11 mouse cellular contexts compared by ENCODE assay signal in the genomic region with DNA sequence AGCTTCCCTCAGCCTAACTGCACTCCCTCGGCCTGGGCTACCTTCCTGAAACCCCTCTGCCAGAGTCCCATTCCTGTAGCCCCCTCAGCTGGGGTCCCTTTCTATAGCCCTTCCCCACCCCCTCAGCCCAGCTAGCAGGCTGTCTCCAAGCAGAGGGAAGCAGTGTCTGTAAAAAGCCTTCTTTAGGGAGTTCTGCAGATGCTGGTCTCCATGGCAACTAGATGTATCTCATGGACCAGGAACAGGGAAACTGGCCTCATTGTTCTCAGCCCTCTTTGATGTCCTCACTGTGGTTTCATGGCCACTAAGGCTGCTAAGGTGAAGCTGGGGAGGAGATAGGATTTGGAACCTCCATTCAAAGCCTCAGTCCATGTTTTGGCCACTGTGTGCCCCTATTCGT.
DNase-seq lines count a peak whose midpoint lies in the region; ATAC-seq lines count a peak whose summit lies in the region.
"Had no signal": no experiment of that assay in that cellular context is flagged by ENCODE, and none has a peak within 500 bp of the region (broad histone marks: within the 10 kb centered on the region; RNA-seq: fewer than 3 reads in every experiment).

No protein-coding gene starts in this region.

- no peak for DNase-seq in forebrain, embryonic 11.5 days (ENCODE audit: low spot score)
- peak; percentile 70 to 83 for DNase-seq in left cerebral cortex, postnatal 25 days (ENCODE audit: low spot score in 2 of 2)
- DNase-seq in right cerebral cortex, adult 18-20 months = peak; percentile 43
- no peak for DNase-seq in cerebellum, postnatal 10 days
- no peak for DNase-seq in gastrocnemius, adult 18-20 months (ENCODE audit: low spot score)
- DNase-seq: adrenal gland, postnatal 10 days; heart, postnatal 10 days; kidney, postnatal 25 days; thymus, postnatal 14 days had no signal

- intact Hi-C loops in left cerebral cortex, postnatal 25 days (cut with DNase I) = no loop called here

- WGBS in forebrain, embryonic 11.5 days = 44% methylated on average over 2 of the region's 2 CpGs

- peaks cover 5% of the 10 kb centered on the region; the same call in 1 of the 2 replicates for H3K4me1 ChIP-seq in forebrain, embryonic 11.5 days (replicated peaks; ENCODE audit: control insufficient read depth, insufficient read depth, low read length)

- H3K27me3 ChIP-seq in forebrain, embryonic 11.5 days (ENCODE audit: control insufficient read depth, insufficient read depth, low read length) = no peaks in the 10 kb centered on the region

- no peaks in the 10 kb centered on the region for H3K9me3 ChIP-seq in forebrain, embryonic 11.5 days (ENCODE audit: control insufficient read depth, low read length)

- H3K27ac ChIP-seq in forebrain, embryonic 11.5 days (ENCODE audit: low read depth, low read length) = no peak overlapping the region

- no peaks in the 10 kb centered on the region for H3K36me3 ChIP-seq in forebrain, embryonic 11.5 days (ENCODE audit: control insufficient read depth, insufficient read depth, low read length)

- no peak overlapping the region for H3K9ac ChIP-seq in forebrain, embryonic 11.5 days (ENCODE audit: low read length)

- H3K4me3 ChIP-seq in forebrain, embryonic 11.5 days (ENCODE audit: low read depth, low read length) = no peak overlapping the region

- ATAC-seq in forebrain, embryonic 11.5 days (replicated peaks; ENCODE audit: low FRiP score) = peak; percentile 64
- ATAC-seq in frontal cortex, adult (ENCODE audit: low TSS enrichment) = peak; percentile 94
- ATAC-seq in megakaryocyte, adult 5-6 weeks (ENCODE audit: poor library complexity, severe bottlenecking) = no peak

- no peak overlapping the region for H3K4me2 ChIP-seq in forebrain, embryonic 11.5 days (ENCODE audit: low read depth, low read length, severe bottlenecking)

Comparison
In these comparisons a context has a peak if more than half of its experiments do, and no peak if none do; other contexts are left out.
1. DNase-seq: peak in left cerebral cortex, postnatal 25 days (2 of 2) and right cerebral cortex, adult 18-20 months (single experiment); none in forebrain, embryonic 11.5 days (single experiment), cerebellum, postnatal 10 days (0 of 2) and gastrocnemius, adult 18-20 months (single experiment).